ENCODE assay signal across 10 mouse cellular contexts in the genomic region with DNA sequence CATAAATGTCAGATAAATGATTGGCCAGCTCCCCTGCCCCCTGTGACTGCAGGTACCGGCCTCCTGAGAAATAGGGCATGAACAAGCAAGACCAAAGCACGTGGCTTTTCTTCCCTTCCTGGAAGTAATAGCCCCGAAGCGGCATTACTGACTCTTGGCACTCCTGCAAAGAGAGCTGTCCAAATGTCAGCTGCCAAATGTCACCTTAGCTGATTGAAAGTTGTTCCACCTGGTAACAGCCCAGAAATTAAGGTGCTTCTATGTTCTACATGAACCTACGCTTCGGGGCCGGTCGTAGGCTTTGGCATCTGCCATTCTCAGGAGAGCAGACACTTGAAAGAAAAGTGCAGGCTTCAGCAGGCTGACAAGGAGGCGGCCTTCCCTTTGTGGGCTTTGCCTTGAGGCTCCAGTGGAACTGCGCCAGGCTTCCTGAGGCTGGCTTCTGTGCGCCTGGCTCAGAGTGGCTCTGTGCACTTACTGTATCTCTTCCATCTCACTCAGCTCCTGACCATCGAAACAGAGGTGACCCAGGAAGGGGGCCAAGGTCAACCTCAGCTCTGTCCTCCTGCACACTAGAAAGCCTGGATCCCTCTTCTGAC. TPM values are rescaled to one million over a fixed set of nuclear protein-coding genes. Genes with fewer than 3 reads are reported as not detected.
DNase-seq lines count a peak whose midpoint lies in the region; ATAC-seq lines count a peak whose summit lies in the region.
"Had no signal": no experiment of that assay in that cellular context is flagged by ENCODE, and none has a peak within 500 bp of the region (broad histone marks: within the 10 kb centered on the region; RNA-seq: fewer than 3 reads in every experiment).

No protein-coding gene starts in this region.

- H3K4me2 ChIP-seq in forebrain, embryonic 16.5 days (ENCODE audit: low read length) = no peak overlapping the region
- no peak overlapping the region for H3K4me2 ChIP-seq in midbrain, embryonic 14.5 days (ENCODE audit: low read length)
- H3K4me2 ChIP-seq in midbrain, embryonic 15.5 days = no peak overlapping the region
- H3K4me2 ChIP-seq in midbrain, embryonic 11.5 days = no peak overlapping the region
- H3K4me2 ChIP-seq: heart, embryonic 15.5 days had no signal

- H3K4me3 ChIP-seq in forebrain, embryonic 10.5 days = no peak overlapping the region
- H3K4me3 ChIP-seq in forebrain, embryonic 16.5 days (replicated peaks; ENCODE audit: low read length) = no peak overlapping the region
- no peak overlapping the region for H3K4me3 ChIP-seq in midbrain, embryonic 14.5 days (replicated peaks; ENCODE audit: low read depth, low read length)
- H3K4me3 ChIP-seq in midbrain, embryonic 15.5 days = no peak overlapping the region
- H3K4me3 ChIP-seq in midbrain, embryonic 11.5 days (ENCODE audit: low read depth, low read length) = no peak overlapping the region
- H3K4me3 ChIP-seq: heart, embryonic 15.5 days; left cerebral cortex, adult 2 months had no signal

- H3K27me3 ChIP-seq in forebrain, embryonic 10.5 days (ENCODE audit: poor library complexity, severe bottlenecking) = no peaks in the 10 kb centered on the region
- no peaks in the 10 kb centered on the region; the same call in 1 of the 2 replicates for H3K27me3 ChIP-seq in forebrain, embryonic 16.5 days (replicated peaks; ENCODE audit: control insufficient read depth, insufficient read depth, low read length)
- no peaks in the 10 kb centered on the region for H3K27me3 ChIP-seq in midbrain, embryonic 14.5 days (ENCODE audit: control insufficient read depth, insufficient read depth, low read length)
- no peaks in the 10 kb centered on the region for H3K27me3 ChIP-seq in midbrain, embryonic 15.5 days (replicated peaks)
- no peaks in the 10 kb centered on the region for H3K27me3 ChIP-seq in midbrain, embryonic 11.5 days (ENCODE audit: control insufficient read depth, insufficient read depth, low read length)
- H3K27me3 ChIP-seq: heart, embryonic 15.5 days had no signal

- no peak for ATAC-seq in forebrain, embryonic 16.5 days
- no peak for ATAC-seq in midbrain, embryonic 14.5 days (ENCODE audit: low FRiP score, low TSS enrichment)
- ATAC-seq in midbrain, embryonic 15.5 days (replicated peaks) = no peak
- no peak for ATAC-seq in midbrain, embryonic 11.5 days (ENCODE audit: low FRiP score)

- peak overlapping the region; percentile 4; the same call in 1 of the 2 replicates for H3K27ac ChIP-seq in forebrain, embryonic 10.5 days
- H3K27ac ChIP-seq in forebrain, embryonic 16.5 days (ENCODE audit: low read length) = no peak overlapping the region
- H3K27ac ChIP-seq in midbrain, embryonic 14.5 days (replicated peaks; ENCODE audit: low read depth, low read length) = no peak overlapping the region
- H3K27ac ChIP-seq in midbrain, embryonic 15.5 days = no peak overlapping the region
- no peak overlapping the region for H3K27ac ChIP-seq in midbrain, embryonic 11.5 days (ENCODE audit: low read depth, low read length)
- H3K27ac ChIP-seq: heart, embryonic 15.5 days; left cerebral cortex, adult 2 months had no signal

- H3K4me1 ChIP-seq in forebrain, embryonic 10.5 days = no peaks in the 10 kb centered on the region
- no peaks in the 10 kb centered on the region for H3K4me1 ChIP-seq in forebrain, embryonic 16.5 days (replicated peaks; ENCODE audit: control insufficient read depth, insufficient read depth, low read length)
- no peaks in the 10 kb centered on the region for H3K4me1 ChIP-seq in midbrain, embryonic 14.5 days (ENCODE audit: control insufficient read depth, insufficient read depth, low read length)
- H3K4me1 ChIP-seq in midbrain, embryonic 15.5 days = no peaks in the 10 kb centered on the region
- no peaks in the 10 kb centered on the region for H3K4me1 ChIP-seq in midbrain, embryonic 11.5 days (ENCODE audit: control insufficient read depth, insufficient read depth, low read length)
- H3K4me1 ChIP-seq: heart, embryonic 15.5 days had no signal

- no peaks in the 10 kb centered on the region for H3K9me3 ChIP-seq in forebrain, embryonic 10.5 days
- H3K9me3 ChIP-seq in forebrain, embryonic 16.5 days (ENCODE audit: control insufficient read depth, low read length) = peaks cover 9% of the 10 kb centered on the region
- H3K9me3 ChIP-seq in midbrain, embryonic 14.5 days (ENCODE audit: control insufficient read depth, low read length) = no peaks in the 10 kb centered on the region
- no peaks in the 10 kb centered on the region for H3K9me3 ChIP-seq in midbrain, embryonic 15.5 days
- H3K9me3 ChIP-seq in midbrain, embryonic 11.5 days (ENCODE audit: control insufficient read depth, low read length) = no peaks in the 10 kb centered on the region
- H3K9me3 ChIP-seq: heart, embryonic 15.5 days had no signal

- 89% methylated on average over 12 of the region's 12 CpGs for WGBS in forebrain, embryonic 10.5 days
- 74% methylated on average over 12 of the region's 12 CpGs for WGBS in forebrain, embryonic 16.5 days
- WGBS in midbrain, embryonic 14.5 days = 76% methylated on average over 12 of the region's 12 CpGs
- 77% methylated on average over 12 of the region's 12 CpGs for WGBS in midbrain, embryonic 15.5 days
- WGBS in midbrain, embryonic 11.5 days = 91% methylated on average over 12 of the region's 12 CpGs

- no peak overlapping the region for H3K9ac ChIP-seq in forebrain, embryonic 16.5 days (replicated peaks; ENCODE audit: low read depth, low read length)
- H3K9ac ChIP-seq in midbrain, embryonic 14.5 days (replicated peaks; ENCODE audit: low read length) = no peak overlapping the region
- H3K9ac ChIP-seq in midbrain, embryonic 15.5 days = no peak overlapping the region
- no peak overlapping the region for H3K9ac ChIP-seq in midbrain, embryonic 11.5 days (ENCODE audit: low read length)
- H3K9ac ChIP-seq: heart, embryonic 15.5 days had no signal

- no peak for DNase-seq in forebrain, embryonic 10.5 days (ENCODE audit: extremely low spot score, low spot score)
- peak; percentile 21 for DNase-seq in midbrain, embryonic 14.5 days
- peak; percentile 72 for DNase-seq in fat pad, adult 2 months (ENCODE audit: extremely low read depth, low read depth, low spot score)
- peak; percentile 41 for DNase-seq in lung, postnatal 14 days
- DNase-seq in urinary bladder, adult 18-20 months (ENCODE audit: low spot score in 2 of 2) = no peak
- DNase-seq in midbrain, embryonic 11.5 days (ENCODE audit: low spot score, missing footprints) = no peak

- no peaks in the 10 kb centered on the region for H3K36me3 ChIP-seq in forebrain, embryonic 10.5 days (replicated peaks)
- H3K36me3 ChIP-seq in forebrain, embryonic 16.5 days (ENCODE audit: control insufficient read depth, insufficient read depth) = no peaks in the 10 kb centered on the region
- H3K36me3 ChIP-seq in midbrain, embryonic 14.5 days (ENCODE audit: control insufficient read depth, insufficient read depth, low read length) = no peaks in the 10 kb centered on the region
- H3K36me3 ChIP-seq in midbrain, embryonic 15.5 days (replicated peaks) = no peaks in the 10 kb centered on the region
- no peaks in the 10 kb centered on the region for H3K36me3 ChIP-seq in midbrain, embryonic 11.5 days (ENCODE audit: control insufficient read depth, insufficient read depth, low read length)
- H3K36me3 ChIP-seq: heart, embryonic 15.5 days had no signal

RNA-seq across cellular contexts. Expression of a gene that starts 16.9 kb away (rescaled TPM):
- polyA plus RNA-seq in forebrain, embryonic 10.5 days (2016; fragmentation: Nextera tagmentation; extraction: Ambion mirVana) = 14.5 and 15.6 TPM in 2 replicates
- polyA plus RNA-seq in forebrain, embryonic 16.5 days (2015; fragmentation: Nextera tagmentation; extraction: Ambion mirVana) = 4.5 and 4.8 TPM in 2 replicates
- polyA plus RNA-seq in midbrain, embryonic 14.5 days (2014; fragmentation: Nextera tagmentation; extraction: Ambion mirVana) = 3.8 and 5.5 TPM in 2 replicates
- polyA plus RNA-seq in midbrain, embryonic 15.5 days (2015; fragmentation: Nextera tagmentation; extraction: Ambion mirVana) = 5.1 and 5.2 TPM in 2 replicates
- 9.5 TPM in 2 replicates for polyA plus RNA-seq in midbrain, embryonic 11.5 days (2014; fragmentation: Nextera tagmentation; extraction: Ambion mirVana)

Comparison
In these comparisons a context has a peak if more than half of its experiments do, and no peak if none do; other contexts are left out.
1. DNase-seq: peak in midbrain, embryonic 14.5 days (single experiment), fat pad, adult 2 months (single experiment) and lung, postnatal 14 days (single experiment); none in forebrain, embryonic 10.5 days (single experiment), urinary bladder, adult 18-20 months (0 of 2) and midbrain, embryonic 11.5 days (single experiment).